Comparison of ENCODE assay signal across 21 mouse cellular contexts in genomic region chr2:14218126-14218525, GRCm38 (mm10). TPM values are rescaled to one million over a fixed set of nuclear protein-coding genes. Genes with fewer than 3 reads are reported as not detected.
DNase-seq lines count a peak whose midpoint lies in the region; ATAC-seq and TF ChIP-seq lines count a peak whose summit lies in the region.
"Had no signal": no experiment of that assay in that cellular context is flagged by ENCODE, and none has a peak within 500 bp of the region (broad histone marks: within the 10 kb centered on the region; RNA-seq: fewer than 3 reads in every experiment).

No protein-coding gene starts in this region.

- DNase-seq in liver, embryonic 14.5 days (ENCODE audit: low read depth in 3 of 3, low spot score in 3 of 3), result no peak
- peak; percentile 3 to 4 for DNase-seq in B cell, adult 2 months
- DNase-seq in ES-CJ7 (ENCODE audit: low read depth, low spot score), result peak; percentile 3
- DNase-seq in adrenal gland, adult (ENCODE audit: inconsistent age in 2 of 2, low spot score in 1 of 2), result no peak
- DNase-seq: adrenal gland, adult 2 months; cerebellum, adult 11-12 months; cerebellum, postnatal 25 days; heart, postnatal 4 days; kidney, adult 8-10 months; kidney, postnatal 36 days; spleen, adult 18-20 months; thymus, postnatal 36 days had no signal

- no peaks in the 10 kb centered on the region for H3K36me3 ChIP-seq in liver, embryonic 14.5 days (replicated peaks; ENCODE audit: control insufficient read depth, insufficient read depth, low read depth)
- no peaks in the 10 kb centered on the region for H3K36me3 ChIP-seq in liver, embryonic 12.5 days
- H3K36me3 ChIP-seq: heart, embryonic 13.5 days; lung, embryonic 15.5 days; stomach, embryonic 15.5 days had no signal

- H3K27me3 ChIP-seq in liver, embryonic 14.5 days (ENCODE audit: control insufficient read depth, insufficient read depth, low read length), result no peaks in the 10 kb centered on the region
- no peaks in the 10 kb centered on the region for H3K27me3 ChIP-seq in liver, embryonic 12.5 days (replicated peaks)
- H3K27me3 ChIP-seq: forebrain, embryonic 13.5 days; heart, embryonic 13.5 days; lung, embryonic 15.5 days; stomach, embryonic 15.5 days had no signal

- no peak overlapping the region for H3K4me2 ChIP-seq in liver, embryonic 14.5 days (ENCODE audit: low read depth)
- H3K4me2 ChIP-seq in liver, embryonic 12.5 days, result no peak overlapping the region
- H3K4me2 ChIP-seq: forebrain, embryonic 13.5 days; heart, embryonic 13.5 days; lung, embryonic 15.5 days; stomach, embryonic 15.5 days had no signal

- WGBS in liver, embryonic 14.5 days (ENCODE audit: insufficient replicate concordance), result 66% methylated on average over 6 of the region's 6 CpGs
- 63% methylated on average over 6 of the region's 6 CpGs for WGBS in liver, embryonic 12.5 days (ENCODE audit: insufficient replicate concordance)

- H3K27ac ChIP-seq in liver, embryonic 14.5 days, result no peak overlapping the region
- no peak overlapping the region for H3K27ac ChIP-seq in liver, embryonic 12.5 days
- H3K27ac ChIP-seq: forebrain, embryonic 13.5 days; heart, embryonic 13.5 days; lung, embryonic 15.5 days; stomach, embryonic 15.5 days had no signal

- H3K4me3 ChIP-seq in liver, embryonic 14.5 days (ENCODE audit: insufficient read depth in 1 of 2, low read depth in 2 of 2, low read length in 2 of 2), result no peak overlapping the region
- H3K4me3 ChIP-seq in liver, embryonic 12.5 days, result no peak overlapping the region
- H3K4me3 ChIP-seq: forebrain, embryonic 13.5 days; heart, embryonic 13.5 days; lung, embryonic 15.5 days; stomach, embryonic 15.5 days had no signal

- no peak for TF ChIP-seq EP300 in liver, embryonic 14.5 days (IDR thresholded peaks at IDR 0.05; ENCODE audit: low read depth)

- TF ChIP-seq CTCF in liver, embryonic 14.5 days (IDR thresholded peaks at IDR 0.05; ENCODE audit: low read depth), result peak; percentile 38

- H3K4me1 ChIP-seq in liver, embryonic 14.5 days (replicated peaks; ENCODE audit: control insufficient read depth in 2 of 2, insufficient read depth in 2 of 2, low read length in 1 of 2), result no peaks in the 10 kb centered on the region
- no peaks in the 10 kb centered on the region for H3K4me1 ChIP-seq in liver, embryonic 12.5 days
- H3K4me1 ChIP-seq: stomach, embryonic 15.5 days had no signal

- no peak overlapping the region for H3K9ac ChIP-seq in liver, embryonic 14.5 days (replicated peaks)
- no peak overlapping the region for H3K9ac ChIP-seq in liver, embryonic 12.5 days
- H3K9ac ChIP-seq: forebrain, embryonic 13.5 days; heart, embryonic 13.5 days; lung, embryonic 15.5 days; stomach, embryonic 15.5 days had no signal

- ATAC-seq in liver, embryonic 14.5 days (ENCODE audit: insufficient read depth), result no peak
- ATAC-seq in liver, embryonic 12.5 days, result no peak
- ATAC-seq in granulocyte monocyte progenitor cell, adult 5-6 weeks (replicated peaks; ENCODE audit: poor library complexity, severe bottlenecking), result peak; percentile 55; the same call in 1 of the 2 replicates
- ATAC-seq in erythroid progenitor cell, adult 5-6 weeks (replicated peaks; ENCODE audit: low FRiP score, poor library complexity, severe bottlenecking), result no peak
- ATAC-seq: forebrain, embryonic 13.5 days had no signal

- no peaks in the 10 kb centered on the region for H3K9me3 ChIP-seq in liver, embryonic 14.5 days (ENCODE audit: control insufficient read depth, low read length)
- H3K9me3 ChIP-seq in liver, embryonic 12.5 days (replicated peaks), result no peaks in the 10 kb centered on the region
- H3K9me3 ChIP-seq: forebrain, embryonic 13.5 days; heart, embryonic 13.5 days; lung, embryonic 15.5 days; stomach, embryonic 15.5 days had no signal

RNA-seq across cellular contexts. Expression of gene Mrc1, which starts 11.1 kb away (rescaled TPM):
- polyA plus RNA-seq in liver, embryonic 14.5 days (2012; rRNA removed), result 3.9 and 5.6 TPM in 2 replicates
- polyA plus RNA-seq in liver, embryonic 14.5 days (2014; fragmentation: Nextera tagmentation; extraction: Ambion mirVana), result 8.1 and 8.3 TPM in 2 replicates
- 6.8 and 7.5 TPM in 2 replicates for polyA plus RNA-seq in liver, embryonic 12.5 days (2016; fragmentation: Nextera tagmentation; extraction: Ambion mirVana)
- total RNA-seq in granulocyte monocyte progenitor cell, adult 5-6 weeks (2014; fragmentation: Nextera tagmentation), result 0.88 and 1.4 TPM in 2 replicates
- 0.82 and 1.1 TPM in 2 replicates for total RNA-seq in granulocyte monocyte progenitor cell, adult 5-6 weeks (2017)
- total RNA-seq in erythroid progenitor cell, adult 5-6 weeks (2015; ENCODE audit: low replicate concordance), result 40.7 and 43.6 TPM in 2 replicates
- total RNA-seq in erythroid progenitor cell, adult 5-6 weeks (2017; ENCODE audit: low replicate concordance), result 34.5 and 37.7 TPM in 2 replicates

RNA-seq across cellular contexts. Expression of gene Tmem236, which starts 43.8 kb away (rescaled TPM):
- 0.05 and 0.06 TPM in 2 replicates for polyA plus RNA-seq in liver, embryonic 14.5 days (2012; rRNA removed)
- 0.06 and 0.09 TPM in 2 replicates for polyA plus RNA-seq in liver, embryonic 14.5 days (2014; fragmentation: Nextera tagmentation; extraction: Ambion mirVana)
- 0.12 TPM in 1 of 2 replicates, not detected in the other for polyA plus RNA-seq in liver, embryonic 12.5 days (2016; fragmentation: Nextera tagmentation; extraction: Ambion mirVana)
- not detected in 2 replicates for total RNA-seq in granulocyte monocyte progenitor cell, adult 5-6 weeks (2014; fragmentation: Nextera tagmentation)
- not detected in 2 replicates for total RNA-seq in granulocyte monocyte progenitor cell, adult 5-6 weeks (2017)
- total RNA-seq in erythroid progenitor cell, adult 5-6 weeks (2015; ENCODE audit: low replicate concordance), result 0.72 TPM in 1 of 2 replicates, not detected in the other
- 0.90 TPM in 1 of 2 replicates, not detected in the other for total RNA-seq in erythroid progenitor cell, adult 5-6 weeks (2017; ENCODE audit: low replicate concordance)
- total RNA-seq: adrenal gland, adult 2 months had no signal
- polyA plus RNA-seq: adrenal gland, adult 2 months; gonadal fat pad, adult 2 months; lung, embryonic 15.5 days; neural tube, embryonic 11.5 days had no signal

Comparison
In these comparisons a context has a peak if more than half of its experiments do, and no peak if none do; other contexts are left out.
1. DNase-seq: peak in B cell, adult 2 months (2 of 2) and ES-CJ7 (single experiment); none in liver, embryonic 14.5 days (0 of 3) and adrenal gland, adult (0 of 2).
2. RNA of gene Mrc1, which starts 11.1 kb away (total RNA-seq): 34.5 to 43.6 TPM in erythroid progenitor cell, adult 5-6 weeks; 0.82 to 1.4 TPM in granulocyte monocyte progenitor cell, adult 5-6 weeks; every median in the first group is over 10 times any median in the second.